Comparison of ENCODE assay signal across 38 mouse cellular contexts in genomic region chr6:113329396-113329795, GRCm38 (mm10). TPM values are rescaled to one million over a fixed set of nuclear protein-coding genes. Genes with fewer than 3 reads are reported as not detected.
"Had no signal": no experiment of that assay in that cellular context is flagged by ENCODE, and none has a peak within 500 bp of the region (broad histone marks: within the 10 kb centered on the region; RNA-seq: fewer than 3 reads in every experiment).

No protein-coding gene starts in this region.

- H3K9me3 ChIP-seq: heart, embryonic 10.5 days; heart, embryonic 12.5 days; heart, embryonic 13.5 days; heart, embryonic 15.5 days; hindbrain, embryonic 10.5 days; hindbrain, embryonic 12.5 days; hindbrain, embryonic 13.5 days; hindbrain, embryonic 15.5 days; intestine, embryonic 15.5 days had no signal

- H3K4me2 ChIP-seq: heart, embryonic 11.5 days; heart, embryonic 12.5 days; heart, embryonic 13.5 days; heart, embryonic 15.5 days; hindbrain, embryonic 12.5 days; hindbrain, embryonic 13.5 days; hindbrain, embryonic 14.5 days; hindbrain, embryonic 15.5 days; intestine, embryonic 15.5 days had no signal

- H3K9ac ChIP-seq: heart, embryonic 12.5 days; heart, embryonic 13.5 days; heart, embryonic 15.5 days; hindbrain, embryonic 12.5 days; hindbrain, embryonic 13.5 days; hindbrain, embryonic 14.5 days; hindbrain, embryonic 15.5 days; intestine, embryonic 15.5 days had no signal

- H3K4me3 ChIP-seq: heart, adult 2 months; heart, embryonic 10.5 days; heart, embryonic 12.5 days; heart, embryonic 13.5 days; heart, embryonic 15.5 days; hindbrain, embryonic 10.5 days; hindbrain, embryonic 12.5 days; hindbrain, embryonic 13.5 days; hindbrain, embryonic 15.5 days; intestine, embryonic 15.5 days; layer of hippocampus, adult 2 months had no signal

- DNase-seq: heart, adult 2 months; heart, postnatal 10 days; heart, postnatal 14 days; heart, postnatal 36 days; heart, postnatal 4 days; kidney, adult 11 months; kidney, adult 2 months; kidney, adult 8-10 months; kidney, adult 9 months; kidney, postnatal 10 days; kidney, postnatal 14 days; kidney, postnatal 25 days; kidney, postnatal 36 days; kidney, postnatal 4 days; layer of hippocampus, adult 9-11 months; layer of hippocampus, postnatal 36 days had no signal

- H3K27ac ChIP-seq: heart, adult 2 months; heart, embryonic 10.5 days; heart, embryonic 13.5 days; heart, embryonic 15.5 days; hindbrain, embryonic 10.5 days; hindbrain, embryonic 12.5 days; hindbrain, embryonic 13.5 days; hindbrain, embryonic 14.5 days; hindbrain, embryonic 15.5 days; hindbrain, postnatal 0 days; intestine, embryonic 15.5 days; kidney, postnatal 0 days; layer of hippocampus, adult 2 months had no signal

- ATAC-seq: hindbrain, embryonic 16.5 days; hindbrain, postnatal 0 days; inflammation-experienced regulatory T-cells, adult 6 months; intestine, embryonic 15.5 days; intestine, embryonic 16.5 days; intestine, postnatal 0 days had no signal

- H3K27me3 ChIP-seq: heart, embryonic 12.5 days; heart, embryonic 13.5 days; heart, embryonic 15.5 days; hindbrain, embryonic 12.5 days; hindbrain, embryonic 13.5 days; hindbrain, embryonic 15.5 days; intestine, embryonic 15.5 days had no signal

RNA-seq across cellular contexts. Expression of gene Cpne9, which starts 47.3 kb away (rescaled TPM):
- total RNA-seq: heart, postnatal 10 days; heart, postnatal 25 days; heart, postnatal 4 days had no signal
- polyA plus RNA-seq: heart, embryonic 10.5 days; heart, embryonic 13.5 days; heart, embryonic 15.5 days; heart, postnatal 0 days; intestine, embryonic 16.5 days; intestine, postnatal 0 days; kidney, embryonic 16.5 days; kidney, postnatal 0 days; large intestine, adult 2 months had no signal
